Mouse (Mus musculus): ENCODE measurements around the gene Nxpe5.
A peak's percentile ranks its signal among the peaks of the same experiment; 100 is the strongest.
"Not testable (repeated sequence)": the region's sequence is repeated elsewhere in the genome, so short reads cannot be mapped to it uniquely, and the experiment has no call there.

Nxpe5 gene

GRCm38 (mm10) chr5:138225700-138226099 lies at the start of gene Nxpe5:
Gene Nxpe5 (plus strand): TSS chr5:138225898.
- no peak for DNase-seq (ENCODE audit: low spot score)

GRCm38 (mm10) chr5:138186950-138187638 lies 38.6 kb upstream of the Nxpe5 start, which contains the start of the genes Taf6 and Cnpy4:
Gene Taf6 (minus strand): TSS chr5:138187451.
Gene Cnpy4 (plus strand): TSS chr5:138187485.
- DNase-seq (ENCODE audit: low spot score), result peak; percentile 97

GRCm38 (mm10) chr5:138187661-138188306 lies 37.9 kb upstream of the Nxpe5 start:
- DNase-seq (ENCODE audit: low spot score), result peak; percentile 91

GRCm38 (mm10) chr5:138193771-138194727 lies 31.6 kb upstream of the Nxpe5 start, which contains the start of gene Mblac1:
Gene Mblac1 (plus strand): TSS chr5:138194314.
- peak; percentile 87 for DNase-seq (ENCODE audit: low spot score)

- no peak for DNase-seq (ENCODE audit: low spot score)
Measured at GRCm38 (mm10) chr5:138194755-138195345, 30.8 kb upstream of the Nxpe5 start.

- DNase-seq (ENCODE audit: low spot score), result no peak
Measured at GRCm38 (mm10) chr5:138195463-138195862, 30.2 kb upstream of the Nxpe5 start.

DNA sequence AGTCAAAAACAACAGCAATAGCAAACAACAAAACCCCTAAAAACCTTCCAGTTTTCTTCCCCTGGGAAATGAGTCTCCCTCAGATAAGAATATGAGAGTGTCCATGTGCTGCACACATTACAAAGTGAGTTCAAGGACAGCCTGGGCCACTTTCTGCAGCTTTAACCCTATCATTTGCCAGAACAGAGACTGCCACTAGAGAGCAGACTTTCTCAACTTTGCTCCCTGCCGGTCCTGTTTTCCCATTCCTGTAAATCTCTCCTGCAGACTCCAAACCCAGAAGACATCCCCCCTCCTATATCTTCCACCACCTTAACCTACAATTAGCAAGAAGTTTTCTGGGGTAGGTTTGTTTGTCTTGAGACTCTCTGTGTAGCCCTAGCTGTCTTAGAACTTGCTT lies 26.1 kb upstream of the Nxpe5 start:
- DNase-seq (ENCODE audit: low spot score), result peak; percentile 70

DNA sequence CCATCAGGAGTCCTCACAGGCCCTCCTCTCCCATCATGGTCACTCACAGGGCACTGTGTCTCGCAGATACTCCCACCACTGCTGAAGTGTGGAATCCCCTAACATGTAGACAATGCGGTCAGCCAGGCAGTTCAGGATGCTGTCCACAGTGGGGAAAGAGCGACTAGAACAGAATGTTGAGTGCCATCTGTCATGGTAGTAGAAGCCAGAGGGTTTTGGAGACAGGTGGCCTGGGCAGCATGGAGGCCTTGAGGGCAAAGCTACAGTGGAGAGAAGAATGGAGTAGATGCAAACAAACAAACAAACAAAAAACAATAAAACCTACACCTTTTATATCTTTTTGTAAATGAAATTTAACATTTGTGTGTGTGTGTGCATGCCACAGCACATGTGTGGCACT lies 23.6 kb upstream of the Nxpe5 start:
- DNase-seq (ENCODE audit: low spot score), result no peak

GRCm38 (mm10) chr5:138207253-138207652 lies 18.4 kb upstream of the Nxpe5 start:
- DNase-seq (ENCODE audit: low spot score), result peak; percentile 100

DNA sequence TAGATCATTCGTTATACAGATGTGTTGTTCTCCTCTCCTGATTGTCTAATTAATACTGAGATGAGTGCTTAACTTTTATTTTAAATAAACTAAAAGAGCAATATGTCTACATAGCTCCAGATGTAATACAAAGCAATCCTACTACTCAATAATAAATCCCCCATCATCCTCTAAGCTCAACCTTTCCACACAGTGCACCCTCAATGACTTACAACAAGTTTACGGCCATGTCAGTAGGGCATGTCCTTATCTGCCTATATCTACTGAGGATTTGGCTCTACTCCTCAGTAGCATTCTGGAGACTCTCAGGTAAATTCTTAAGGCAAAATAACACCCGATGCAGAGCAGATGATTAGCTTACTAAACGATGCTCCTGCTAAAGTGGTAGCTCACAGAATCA lies 17.8 kb upstream of the Nxpe5 start:
- DNase-seq (ENCODE audit: low spot score), result peak; percentile 59

GRCm38 (mm10) chr5:138216632-138217031 lies 9.1 kb upstream of the Nxpe5 start:
- not testable (repeated sequence) for DNase-seq (ENCODE audit: low spot score)

- DNase-seq (ENCODE audit: low spot score), result no peak
Measured at GRCm38 (mm10) chr5:138219864-138220263, 5.8 kb upstream of the Nxpe5 start.

- DNase-seq (ENCODE audit: low spot score), result peak; percentile 98
Measured at GRCm38 (mm10) chr5:138222111-138222510, 3.6 kb upstream of the Nxpe5 start.

- DNase-seq (ENCODE audit: low spot score), result peak; percentile 58
Measured at GRCm38 (mm10) chr5:138223287-138223686, 2.4 kb upstream of the Nxpe5 start.

- no peak for DNase-seq (ENCODE audit: low spot score)
Measured at GRCm38 (mm10) chr5:138226491-138226890, 793 bp downstream of the Nxpe5 start.

- no peak for DNase-seq (ENCODE audit: low spot score)
Measured at GRCm38 (mm10) chr5:138227367-138227766, 1.7 kb downstream of the Nxpe5 start.

- DNase-seq (ENCODE audit: low spot score), result peak; percentile 69
Measured at GRCm38 (mm10) chr5:138228026-138228425, 2.3 kb downstream of the Nxpe5 start.

DNA sequence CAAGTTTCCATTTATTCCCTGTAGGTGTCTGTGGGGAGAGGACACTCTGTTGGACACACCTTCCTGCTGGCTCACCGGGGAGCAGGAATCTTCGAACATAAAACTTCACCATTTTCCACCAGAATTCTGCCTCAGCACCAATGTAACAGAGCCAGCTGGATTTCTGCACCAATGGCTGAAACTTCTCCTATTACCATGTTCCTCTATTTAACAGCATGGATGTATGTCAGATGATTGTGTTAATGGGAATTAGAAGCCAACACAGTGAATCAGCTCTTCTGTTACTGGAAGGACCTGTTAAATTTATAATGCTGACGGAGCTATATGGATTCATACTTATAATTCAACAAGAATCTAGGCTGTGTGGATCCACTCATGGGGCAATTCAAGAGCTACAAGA lies 3.8 kb downstream of the Nxpe5 start:
- no peak for DNase-seq (ENCODE audit: low spot score)

GRCm38 (mm10) chr5:138233778-138234177 lies 8.1 kb downstream of the Nxpe5 start:
- no peak for DNase-seq (ENCODE audit: low spot score)

DNA sequence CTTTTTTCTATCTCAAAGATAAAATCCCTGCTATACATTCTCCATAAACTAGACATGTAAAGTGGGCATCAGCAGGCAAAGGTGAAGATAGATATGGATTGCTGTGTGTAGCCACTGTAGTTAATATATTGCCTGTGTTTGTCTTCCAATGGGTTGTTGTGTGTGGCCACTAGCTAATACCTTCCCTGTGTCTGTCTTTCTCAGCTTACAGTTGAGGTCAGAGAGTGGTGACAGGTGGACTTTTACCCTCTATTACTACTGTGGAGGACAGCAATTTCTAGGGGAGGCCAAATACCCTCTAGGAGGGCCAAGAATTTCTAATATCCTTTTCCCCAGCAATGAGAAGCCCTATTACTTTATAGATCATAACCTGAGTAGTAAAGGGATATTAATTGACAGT lies 8.5 kb downstream of the Nxpe5 start:
- no peak for DNase-seq (ENCODE audit: low spot score)

- no peak for DNase-seq (ENCODE audit: low spot score)
Measured at GRCm38 (mm10) chr5:138241511-138241910, 15.8 kb downstream of the Nxpe5 start.

GRCm38 (mm10) chr5:138251144-138251543 lies 25.4 kb downstream of the Nxpe5 start:
- DNase-seq (ENCODE audit: low spot score), result no peak

All from adipocyte (in vitro differentiated cells).